Comparison of ENCODE assay signal across 9 mouse cellular contexts in genomic region chr4:125489901-125490590, GRCm38 (mm10). TPM values are rescaled to one million over a fixed set of nuclear protein-coding genes. Genes with fewer than 3 reads are reported as not detected.
A peak's percentile ranks its signal among the peaks of the same experiment; 100 is the strongest.
DNase-seq lines count a peak whose midpoint lies in the region; ATAC-seq and TF ChIP-seq lines count a peak whose summit lies in the region.
"Had no signal": no experiment of that assay in that cellular context is flagged by ENCODE, and none has a peak within 500 bp of the region (broad histone marks: within the 10 kb centered on the region; RNA-seq: fewer than 3 reads in every experiment).

No protein-coding gene starts in this region.

- H3K9me3 ChIP-seq in heart, embryonic 12.5 days (replicated peaks) = no peaks in the 10 kb centered on the region
- H3K9me3 ChIP-seq in ES-E14 (ENCODE audit: control insufficient read depth, insufficient read depth, low read depth, low read length) = no peaks in the 10 kb centered on the region
- no peaks in the 10 kb centered on the region for H3K9me3 ChIP-seq in embryonic facial prominence, embryonic 12.5 days
- no peaks in the 10 kb centered on the region for H3K9me3 ChIP-seq in intestine, postnatal 0 days (ENCODE audit: control insufficient read depth)
- no peaks in the 10 kb centered on the region for H3K9me3 ChIP-seq in midbrain, postnatal 0 days (ENCODE audit: low read length)

- H3K9ac ChIP-seq in heart, embryonic 12.5 days = 0 out of 2 replicates have a peak overlapping the region, but pooled peaks have one; percentile 5
- peak overlapping the region; percentile 80 for H3K9ac ChIP-seq in ES-E14 (ENCODE audit: insufficient read depth, low read depth, low read length, poor library complexity, severe bottlenecking)
- peak overlapping the region; percentile 45 for H3K9ac ChIP-seq in embryonic facial prominence, embryonic 12.5 days
- no peak overlapping the region for H3K9ac ChIP-seq in intestine, postnatal 0 days (ENCODE audit: low read depth, low read length)
- H3K9ac ChIP-seq in midbrain, postnatal 0 days (replicated peaks; ENCODE audit: low read length, poor library complexity, severe bottlenecking) = peak overlapping the region; percentile 73

- peak overlapping the region; percentile 78 for H3K4me2 ChIP-seq in heart, embryonic 12.5 days
- peak overlapping the region; percentile 75 for H3K4me2 ChIP-seq in embryonic facial prominence, embryonic 12.5 days (replicated peaks)
- H3K4me2 ChIP-seq in intestine, postnatal 0 days (replicated peaks; ENCODE audit: low read depth) = peak overlapping the region; percentile 38
- H3K4me2 ChIP-seq in midbrain, postnatal 0 days (ENCODE audit: low read depth, low read length, poor library complexity, severe bottlenecking) = peak overlapping the region; percentile 68

- in situ Hi-C loops in ES-E14 (cut with MboI; ENCODE audit: low sequenced_read_pairs in 2 of 2, unreplicated experiment in 2 of 2) = no loop called here

- ATAC-seq in heart, embryonic 12.5 days (ENCODE audit: insufficient number of reproducible peaks, low FRiP score) = no peak
- ATAC-seq in embryonic facial prominence, embryonic 12.5 days (ENCODE audit: insufficient number of reproducible peaks, insufficient read depth, low FRiP score, low TSS enrichment) = no peak; the same call in 1 of the 2 replicates
- no peak for ATAC-seq in intestine, postnatal 0 days
- peak; percentile 71 for ATAC-seq in midbrain, postnatal 0 days (ENCODE audit: low FRiP score)
- ATAC-seq: Patski had no signal

- TF ChIP-seq CTCF in intestine, postnatal 0 days (IDR thresholded peaks at IDR 0.05; ENCODE audit: low read depth) = no peak
- no peak for TF ChIP-seq CTCF in midbrain, postnatal 0 days (IDR thresholded peaks at IDR 0.05)

- intact Hi-C loops in heart, postnatal 25 days (cut with DNase I) = loop anchor here (5.0 kb wide), 2 partner anchors 432 to 472 kb away; no protein-coding TSS in a partner anchor

- peaks cover 23% of the 10 kb centered on the region for H3K4me1 ChIP-seq in heart, embryonic 12.5 days (replicated peaks)
- peaks cover 6 to 43% of the 10 kb centered on the region in 2 experiments for H3K4me1 ChIP-seq in ES-E14 (ENCODE audit: control insufficient read depth in 2 of 2, insufficient read depth in 2 of 2, low read length in 2 of 2, poor library complexity in 1 of 2)
- peaks cover 12% of the 10 kb centered on the region; the same call in 1 of the 2 replicates for H3K4me1 ChIP-seq in embryonic facial prominence, embryonic 12.5 days
- no peaks in the 10 kb centered on the region for H3K4me1 ChIP-seq in intestine, postnatal 0 days (replicated peaks; ENCODE audit: control insufficient read depth, insufficient read depth, low read length)
- peaks cover 5% of the 10 kb centered on the region; the same call in 1 of the 2 replicates for H3K4me1 ChIP-seq in midbrain, postnatal 0 days (ENCODE audit: insufficient read depth, low read length)

- peaks cover 100% of the 10 kb centered on the region for H3K27me3 ChIP-seq in heart, embryonic 12.5 days (replicated peaks)
- H3K27me3 ChIP-seq in embryonic facial prominence, embryonic 12.5 days = peaks cover 100% of the 10 kb centered on the region
- peaks cover 80% of the 10 kb centered on the region for H3K27me3 ChIP-seq in intestine, postnatal 0 days (replicated peaks; ENCODE audit: control insufficient read depth, insufficient read depth, low read length)
- peaks cover 39% of the 10 kb centered on the region for H3K27me3 ChIP-seq in midbrain, postnatal 0 days (ENCODE audit: insufficient read depth, low read length)

- WGBS in heart, embryonic 12.5 days = under 1% methylated on average over 50 of the region's 81 CpGs
- WGBS in embryonic facial prominence, embryonic 12.5 days = under 1% methylated on average over 73 of the region's 81 CpGs
- WGBS in intestine, postnatal 0 days = under 1% methylated on average over 53 of the region's 81 CpGs
- 2% methylated on average over 62 of the region's 81 CpGs for WGBS in midbrain, postnatal 0 days

- peak overlapping the region; percentile 50 for H3K4me3 ChIP-seq in heart, embryonic 12.5 days
- peak overlapping the region; percentile 63 to 83 for H3K4me3 ChIP-seq in ES-E14 (ENCODE audit: insufficient read depth in 1 of 2, low read depth in 1 of 2, low read length in 2 of 2, poor library complexity in 1 of 2, severe bottlenecking in 1 of 2)
- H3K4me3 ChIP-seq in embryonic facial prominence, embryonic 12.5 days = peak overlapping the region; percentile 43
- H3K4me3 ChIP-seq in intestine, postnatal 0 days (ENCODE audit: low read depth, low read length) = 0 out of 2 replicates have a peak overlapping the region, but pooled peaks have one; percentile 16
- peak overlapping the region; percentile 59 for H3K4me3 ChIP-seq in midbrain, postnatal 0 days (ENCODE audit: low read depth, low read length)

- no peaks in the 10 kb centered on the region for H3K36me3 ChIP-seq in heart, embryonic 12.5 days
- H3K36me3 ChIP-seq in ES-E14 (ENCODE audit: control insufficient read depth, insufficient read depth, low read length, poor library complexity, severe bottlenecking) = no peaks in the 10 kb centered on the region
- H3K36me3 ChIP-seq in embryonic facial prominence, embryonic 12.5 days = no peaks in the 10 kb centered on the region
- no peaks in the 10 kb centered on the region for H3K36me3 ChIP-seq in intestine, postnatal 0 days (ENCODE audit: control insufficient read depth, insufficient read depth)
- H3K36me3 ChIP-seq in midbrain, postnatal 0 days (ENCODE audit: insufficient read depth, low read length) = no peaks in the 10 kb centered on the region

- H3K27ac ChIP-seq in heart, embryonic 12.5 days (ENCODE audit: poor library complexity, severe bottlenecking) = no peak overlapping the region
- no peak overlapping the region for H3K27ac ChIP-seq in ES-E14 (ENCODE audit: insufficient read depth, low read depth, low read length, poor library complexity, severe bottlenecking)
- no peak overlapping the region for H3K27ac ChIP-seq in embryonic facial prominence, embryonic 12.5 days
- H3K27ac ChIP-seq in intestine, postnatal 0 days (ENCODE audit: low read depth, low read length) = no peak overlapping the region
- H3K27ac ChIP-seq in midbrain, postnatal 0 days (ENCODE audit: low read depth, low read length) = peak overlapping the region; percentile 77

- DNase-seq in heart, postnatal 25 days (ENCODE audit: low spot score) = no peak
- no peak for DNase-seq in ES-E14 (ENCODE audit: low read depth, low spot score)
- DNase-seq in midbrain, postnatal 0 days (ENCODE audit: low spot score) = peak; percentile 70
- DNase-seq in urinary bladder, postnatal 25 days (ENCODE audit: low spot score) = peak; percentile 24
- no peak for DNase-seq in yolk sac, embryonic 10.5 days (ENCODE audit: low spot score)

TF ChIP-seq in ES-E14, 5 proteins besides CTCF, POLR2A, EP300 and RAD21:
- TF ChIP-seq MAFK (IDR thresholded peaks at IDR 0.05; ENCODE audit: insufficient read depth, low read depth, low read length) (no peak), ZNF384 (IDR thresholded peaks at IDR 0.05; ENCODE audit: low read depth, low read length) (no peak), CHD2 (IDR thresholded peaks at IDR 0.05; ENCODE audit: low read depth, low read length) (no peak), HCFC1 (IDR thresholded peaks at IDR 0.05; ENCODE audit: borderline replicate concordance, insufficient read depth, low read length) (no peak), ZC3H11A (IDR thresholded peaks at IDR 0.05; ENCODE audit: borderline replicate concordance, low read depth, low read length) (no peak)

RNA-seq across cellular contexts. Expression of gene Grik3, which starts 0.5 kb away (rescaled TPM):
- 0.23 and 0.30 TPM in 2 replicates for polyA plus RNA-seq in heart, embryonic 12.5 days (2016; fragmentation: Nextera tagmentation; extraction: Ambion mirVana)
- total RNA-seq in heart, postnatal 25 days (2021) = under 1 TPM; 0.11 to 0.13 TPM
- 9.8 and 13.6 TPM in 2 replicates for total RNA-seq in ES-E14 (2012; rRNA removed)
- polyA plus RNA-seq in embryonic facial prominence, embryonic 12.5 days (2016; fragmentation: Nextera tagmentation; extraction: Ambion mirVana) = 0.32 and 0.37 TPM in 2 replicates
- 0.05 and 0.07 TPM in 2 replicates for polyA plus RNA-seq in intestine, postnatal 0 days (2015; fragmentation: Nextera tagmentation; extraction: Ambion mirVana)
- total RNA-seq in midbrain, postnatal 0 days (2014; rRNA removed) = 22.7 and 24.6 TPM in 2 replicates
- polyA plus RNA-seq in midbrain, postnatal 0 days (2015; fragmentation: Nextera tagmentation; extraction: Ambion mirVana) = 2.5 and 3.3 TPM in 2 replicates
- polyA plus RNA-seq: Patski had no signal

Comparison
In these comparisons a context has a peak if more than half of its experiments do, and no peak if none do; other contexts are left out.
1. H3K4me3 ChIP-seq: peak in every context shown above with its lines; median percentile 73 in ES-E14; 59 in midbrain, postnatal 0 days; 50 in heart, embryonic 12.5 days; 43 in embryonic facial prominence, embryonic 12.5 days; 16 in intestine, postnatal 0 days.
2. DNase-seq: peak in midbrain, postnatal 0 days (single experiment) and urinary bladder, postnatal 25 days (single experiment); none in heart, postnatal 25 days (single experiment), ES-E14 (single experiment) and yolk sac, embryonic 10.5 days (single experiment).
3. Peak in every context shown above with its lines, with median percentiles within 50 percentile points of each other: H3K4me2 ChIP-seq.